Mouse (Mus musculus) liver, postnatal 0 days (tissue): ENCODE results near the gene E330009J07Rik. TPM values are rescaled to one million over a fixed set of nuclear protein-coding genes. Genes with fewer than 3 reads are reported as not detected.
A peak's percentile ranks its signal among the peaks of the same experiment; 100 is the strongest.

Experiments used
- ATAC-seq: fragments of 200-750 bp; cut with Nextera tagmentation; 2 replicates; pipeline ENCODE4 v1.8.0; 2017; ENCODE audit warnings: mild to moderate bottlenecking, moderate library complexity
- DNase-seq: peaks from one replicate; pipeline ENCODE4 v3.0.0-alpha.2; 2016
- H3K27ac ChIP-seq: fragments of 300-500 bp; sonication (generic); 2 replicates; pipeline ENCODE4 v1.5.1; 2014; ENCODE audit warnings: antibody characterized with exemption, moderate library complexity, mild to moderate bottlenecking, low read depth
- H3K27me3 ChIP-seq: fragments of 300-500 bp; sonication (generic); 2 replicates; pipeline ENCODE4 v1.6.1; 2014; ENCODE audit warnings: low read length, control low read depth, mixed read lengths; ENCODE audit not compliant: insufficient read depth
- H3K36me3 ChIP-seq: fragments of 300-500 bp; sonication (generic); replicated peaks from 2 replicates; pipeline ENCODE4 v1.6.1; 2014; ENCODE audit warnings: mild to moderate bottlenecking, control low read depth, low read length, moderate library complexity, mixed read lengths; ENCODE audit not compliant: insufficient read depth
- H3K4me1 ChIP-seq: fragments of 300-500 bp; sonication (generic); 2 replicates; pipeline ENCODE4 v1.6.1; 2014; ENCODE audit warnings: antibody characterized with exemption, mild to moderate bottlenecking, control low read depth; ENCODE audit not compliant: insufficient read depth
- H3K4me2 ChIP-seq: fragments of 300-500 bp; sonication (generic); 2 replicates; pipeline ENCODE4 v1.6.1; 2014; ENCODE audit warnings: low read depth, mild to moderate bottlenecking, low read length, moderate library complexity, mixed read lengths
- H3K4me3 ChIP-seq: fragments of 300-500 bp; sonication (generic); 2 replicates; pipeline ENCODE4 v1.5.1; 2014; ENCODE audit warnings: low read depth, low read length
- H3K9ac ChIP-seq: fragments of 300-500 bp; sonication (generic); replicated peaks from 2 replicates; pipeline ENCODE4 v1.6.1; 2014; ENCODE audit warnings: mild to moderate bottlenecking, moderate library complexity
- H3K9me3 ChIP-seq: fragments of 300-500 bp; sonication (generic); 2 replicates; pipeline ENCODE4 v1.6.1; 2016; ENCODE audit warnings: mild to moderate bottlenecking, control low read depth, low read length, mixed read lengths
- CTCF ChIP-seq: sonication (generic); IDR thresholded peaks from 2 replicates; pipeline ENCODE4 v1.5.1; 2016; ENCODE audit warnings: antibody characterized with exemption, low read depth
- EP300 ChIP-seq: IDR thresholded peaks from 2 replicates; pipeline ENCODE4 v1.6.1; 2016; ENCODE audit warnings: antibody characterized with exemption, low read depth, mild to moderate bottlenecking
- WGBS: fragments of 180-500 bp; shearing (Covaris S2); extraction: QIAGEN DNeasy Blood & Tissue Kit; methylation state at CpG from one replicate; pipeline ENCODE4 v1.1.7; 2014; ENCODE audit not compliant: insufficient replicate concordance; 5-methylcytosine and 5-hydroxymethylcytosine counted together
- polyA plus RNA-seq: library from polyadenylated mRNA; unstranded; fragments of >200 nt; fragmentation: Nextera tagmentation; extraction: Ambion mirVana; gene quantifications from 2 replicates; pipeline ENCODE4 v1.2.1, GENCODE M21; 2015

E330009J07Rik gene
- polyA plus RNA-seq: 2.4 and 5.0 TPM in 2 replicates

GRCm38 (mm10) chr6:40436047-40436483 is at the start of gene E330009J07Rik:
TSS of gene E330009J07Rik (minus strand) at chr6:40436135.
- TF ChIP-seq CTCF: no peak
- Histone ChIP-seq H3K4me2 (peak within 1 kb of the TSS; percentile 91), H3K9ac (peak within 1 kb of the TSS; percentile 83), H3K4me1 (peaks cover 25% of the 10 kb centered on the region), H3K4me3 (peak within 1 kb of the TSS; percentile 82), H3K9me3 (no peaks in the 10 kb centered on the region), H3K27ac (peak within 1 kb of the TSS; percentile 40; the same call in 1 of the 2 replicates), H3K27me3 (peaks cover 6% of the 10 kb centered on the region; the same call in 1 of the 2 replicates), H3K36me3 (no peaks in the 10 kb centered on the region)
- 2% methylated on average over 23 of the region's 38 CpGs for WGBS
- ATAC-seq: peak; percentile 84
- peak; percentile 85 for DNase-seq

- peaks cover 44% of the 10 kb centered on the region for H3K36me3 ChIP-seq
- DNase-seq: no peak
- no peak overlapping the region for H3K4me3 ChIP-seq
- WGBS: 91% methylated on average over 5 of the region's 5 CpGs
- no peak overlapping the region for H3K27ac ChIP-seq
- TF ChIP-seq EP300 (no peak), CTCF (no peak)
- no peaks in the 10 kb centered on the region for H3K4me1 ChIP-seq
- H3K9me3 ChIP-seq: no peaks in the 10 kb centered on the region
- ATAC-seq: no peak
- H3K9ac ChIP-seq: no peak overlapping the region
- no peaks in the 10 kb centered on the region for H3K27me3 ChIP-seq
- no peak overlapping the region for H3K4me2 ChIP-seq
Measured at GRCm38 (mm10) chr6:40482318-40482717, 46.4 kb upstream of the E330009J07Rik start.

DNA sequence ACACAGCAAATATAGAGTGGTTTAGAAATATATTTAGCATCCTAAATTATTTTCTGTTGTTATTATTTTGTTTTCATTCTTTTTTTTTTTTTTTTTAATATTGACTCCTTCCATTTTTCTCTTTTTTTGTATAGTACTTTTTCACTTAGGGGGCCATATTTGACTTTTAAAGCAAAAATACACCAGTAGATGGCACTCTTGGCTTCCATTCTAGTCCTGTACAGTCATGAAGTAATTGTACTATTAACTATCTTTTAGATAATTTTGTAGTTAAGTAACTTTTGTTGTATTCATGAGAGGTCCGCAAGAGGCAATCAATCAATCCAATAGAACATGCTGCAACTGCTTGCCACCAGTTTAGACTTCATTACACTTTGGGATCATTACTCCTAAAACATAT is 43.8 kb upstream of the E330009J07Rik start:
- no peaks in the 10 kb centered on the region for H3K9me3 ChIP-seq
- TF ChIP-seq EP300 (no peak), CTCF (peak; percentile 38; the same call in 1 of the 2 replicates)
- peaks cover 63% of the 10 kb centered on the region for H3K36me3 ChIP-seq
- H3K9ac ChIP-seq: no peak overlapping the region
- H3K27ac ChIP-seq: no peak overlapping the region
- whole genome bisulfite sequencing: 71% methylated on average over 1 of the region's 1 CpGs
- no peaks in the 10 kb centered on the region for H3K4me1 ChIP-seq
- ATAC-seq (no peak), DNase-seq (no peak)
- H3K4me3 ChIP-seq: no peak overlapping the region
- H3K27me3 ChIP-seq: no peaks in the 10 kb centered on the region
- H3K4me2 ChIP-seq: no peak overlapping the region

GRCm38 (mm10) chr6:40476132-40476531 is 40.2 kb upstream of the E330009J07Rik start:
- Histone ChIP-seq H3K9me3 (no peaks in the 10 kb centered on the region), H3K4me2 (no peak overlapping the region), H3K4me3 (no peak overlapping the region), H3K27me3 (no peaks in the 10 kb centered on the region), H3K27ac (no peak overlapping the region), H3K4me1 (peaks cover 4% of the 10 kb centered on the region; the same call in 1 of the 2 replicates), H3K36me3 (peaks cover 47% of the 10 kb centered on the region), H3K9ac (no peak overlapping the region)
- no peak for DNase-seq
- 71% methylated on average over 4 of the region's 4 CpGs for WGBS
- TF ChIP-seq CTCF: no peak
- no peak for TF ChIP-seq EP300
- no peak for ATAC-seq

DNA sequence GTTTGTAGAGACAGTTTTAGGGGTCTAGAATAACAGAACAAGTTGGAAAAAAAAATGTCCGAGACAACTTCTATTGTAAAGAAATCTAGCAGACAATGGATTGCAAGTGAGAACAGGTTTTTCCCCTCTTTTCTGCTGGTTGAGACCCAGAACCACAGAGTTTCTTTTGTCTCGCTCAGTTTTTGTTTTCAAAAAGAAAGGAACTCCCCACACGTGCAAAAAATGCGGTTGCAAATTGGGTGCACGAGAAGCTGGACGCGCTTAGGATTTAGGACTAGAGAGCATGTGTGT is 35.7 kb upstream of the E330009J07Rik start:
- peak overlapping the region; percentile 88 for H3K9ac ChIP-seq
- H3K9me3 ChIP-seq: no peaks in the 10 kb centered on the region
- peaks cover 4% of the 10 kb centered on the region; the same call in 1 of the 2 replicates for H3K4me1 ChIP-seq
- TF ChIP-seq CTCF: no peak
- TF ChIP-seq EP300: no peak
- WGBS: 0% methylated on average over 7 of the region's 7 CpGs
- H3K27me3 ChIP-seq: no peaks in the 10 kb centered on the region
- H3K4me3 ChIP-seq: peak overlapping the region; percentile 80
- H3K36me3 ChIP-seq: peaks cover 29% of the 10 kb centered on the region
- no peak for ATAC-seq
- peak overlapping the region; percentile 76 for H3K4me2 ChIP-seq
- H3K27ac ChIP-seq: peak overlapping the region; percentile 96
- DNase-seq: no peak

- peaks cover 4% of the 10 kb centered on the region; the same call in 1 of the 2 replicates for H3K4me1 ChIP-seq
- H3K9ac ChIP-seq: peak within 1 kb of the TSS; percentile 88
- peak within 1 kb of the TSS; percentile 76 for H3K4me2 ChIP-seq
- H3K27ac ChIP-seq: peak within 1 kb of the TSS; percentile 96
- H3K4me3 ChIP-seq: peak within 1 kb of the TSS; percentile 80
- no peaks in the 10 kb centered on the region for H3K27me3 ChIP-seq
- DNase-seq: peak; percentile 93
- peak; percentile 33; the same call in 1 of the 2 replicates for TF ChIP-seq CTCF
- TF ChIP-seq EP300: peak; percentile 83
- peak; percentile 98 for ATAC-seq
- H3K9me3 ChIP-seq: no peaks in the 10 kb centered on the region
- WGBS: under 1% methylated on average over 54 of the region's 54 CpGs
- peaks cover 26% of the 10 kb centered on the region for H3K36me3 ChIP-seq
Measured at GRCm38 (mm10) chr6:40470916-40471719, 35.2 kb upstream of the E330009J07Rik start, which contains the start of gene Ssbp1. TSS of gene Ssbp1 (plus strand) at chr6:40471352.
